Mouse (Mus musculus) neural tube, embryonic 14.5 days (tissue): ENCODE data around the gene D1Pas1. TPM values are rescaled to one million over a fixed set of nuclear protein-coding genes. Genes with fewer than 3 reads are reported as not detected.

Experiments used
- ATAC-seq: fragments of 200-750 bp; cut with Nextera tagmentation; 2 replicates; pipeline ENCODE4 v1.8.0; 2017; ENCODE audit warnings: low read depth, mild to moderate bottlenecking, moderate TSS enrichment, moderate library complexity
- H3K27ac ChIP-seq: fragments of 300-500 bp; sonication (generic); 2 replicates; pipeline ENCODE4 v1.5.1; 2014; ENCODE audit warnings: low read depth, mild to moderate bottlenecking, control low read depth, low read length, moderate library complexity, mixed read lengths
- H3K27me3 ChIP-seq: fragments of 300-500 bp; sonication (generic); 2 replicates; pipeline ENCODE4 v1.6.1; 2014; ENCODE audit warnings: low read length; ENCODE audit not compliant: control insufficient read depth, insufficient read depth
- H3K36me3 ChIP-seq: fragments of 300-500 bp; sonication (generic); 2 replicates; pipeline ENCODE4 v1.6.1; 2014; ENCODE audit warnings: low read length, mixed read lengths; ENCODE audit not compliant: control insufficient read depth, insufficient read depth
- H3K4me1 ChIP-seq: fragments of 300-500 bp; sonication (generic); 2 replicates; pipeline ENCODE4 v1.6.1; 2014; ENCODE audit warnings: low read length; ENCODE audit not compliant: control insufficient read depth, insufficient read depth
- H3K4me2 ChIP-seq: fragments of 300-500 bp; sonication (generic); 2 replicates; pipeline ENCODE4 v1.6.1; 2014; ENCODE audit warnings: mild to moderate bottlenecking, low read depth, low read length, control low read depth
- H3K4me3 ChIP-seq: fragments of 300-500 bp; sonication (generic); 2 replicates; pipeline ENCODE4 v1.5.1; 2014; ENCODE audit warnings: low read depth, low read length, control low read depth, mixed read lengths
- H3K9ac ChIP-seq: fragments of 300-500 bp; sonication (generic); replicated peaks from 2 replicates; pipeline ENCODE4 v1.6.1; 2014; ENCODE audit warnings: low read depth, mild to moderate bottlenecking, control low read depth, low read length, mixed read lengths
- H3K9me3 ChIP-seq: fragments of 300-500 bp; sonication (generic); 2 replicates; pipeline ENCODE4 v1.6.1; 2016; ENCODE audit warnings: low read length; ENCODE audit not compliant: control insufficient read depth
- WGBS: fragments of 180-500 bp; shearing (Covaris S2); extraction: QIAGEN DNeasy Blood & Tissue Kit; methylation state at CpG from one replicate; pipeline ENCODE4 v1.1.7; 2014; 5-methylcytosine and 5-hydroxymethylcytosine counted together
- polyA plus RNA-seq: library from polyadenylated mRNA; unstranded; fragments of >200 nt; fragmentation: Nextera tagmentation; extraction: Ambion mirVana; gene quantifications from 2 replicates; pipeline ENCODE4 v1.2.1, GENCODE M21; 2014

The D1Pas1 gene
- polyA plus RNA-seq, 1 experiment from 2014 or later = 0.17 TPM

DNA sequence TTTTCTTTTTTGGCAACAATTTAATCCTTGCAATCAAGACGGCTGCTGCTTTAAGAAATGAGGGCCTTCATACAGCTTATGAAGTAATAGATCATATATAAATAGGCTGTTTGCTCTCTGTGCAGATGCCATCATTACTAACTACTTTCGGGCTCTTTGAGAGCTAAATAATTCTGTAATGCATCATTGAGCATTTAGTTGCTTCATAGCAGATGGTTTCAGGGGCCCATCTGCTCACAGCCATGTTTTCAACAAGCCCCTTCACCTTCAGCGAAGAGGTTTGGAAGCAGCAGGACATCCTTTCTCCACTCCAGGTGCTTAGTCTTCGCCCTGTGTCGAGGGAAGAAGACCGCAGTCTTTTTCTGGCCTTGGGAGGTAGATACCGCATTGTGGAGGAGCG, 12.2 kb downstream of the D1Pas1 start:
- H3K4me1 ChIP-seq = peaks cover 2% of the 10 kb centered on the region; the same call in 1 of the 2 replicates
- H3K4me3 ChIP-seq = no peak overlapping the region
- no peaks in the 10 kb centered on the region for H3K27me3 ChIP-seq
- H3K9me3 ChIP-seq = no peaks in the 10 kb centered on the region
- no peak overlapping the region for H3K9ac ChIP-seq
- 63% methylated on average over 8 of the region's 8 CpGs for WGBS
- H3K36me3 ChIP-seq = no peaks in the 10 kb centered on the region
- H3K27ac ChIP-seq = no peak overlapping the region
- no peak for ATAC-seq
- no peak overlapping the region for H3K4me2 ChIP-seq

DNA sequence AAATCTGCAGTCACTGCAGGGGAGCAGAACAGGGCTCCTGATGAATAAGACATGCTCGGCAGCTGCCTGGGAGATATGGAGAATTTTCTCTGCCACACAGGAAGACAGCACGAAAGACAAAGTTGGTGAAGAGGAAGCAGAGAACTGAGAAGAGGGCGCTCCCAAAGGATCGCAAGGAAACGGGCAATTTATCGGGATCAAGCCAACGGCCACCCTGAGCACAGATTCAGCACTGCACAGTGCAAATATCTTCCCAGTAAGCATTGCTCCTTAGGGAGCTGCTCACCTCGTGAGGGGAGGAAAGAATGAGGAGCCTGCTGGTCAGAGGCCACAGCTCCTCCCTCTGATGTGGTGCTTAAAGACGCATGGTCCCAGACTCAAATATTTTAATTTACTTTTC, 13.3 kb downstream of the D1Pas1 start:
- WGBS = 42% methylated on average over 9 of the region's 9 CpGs
- H3K36me3 ChIP-seq = no peaks in the 10 kb centered on the region
- ATAC-seq = no peak
- no peak overlapping the region for H3K27ac ChIP-seq
- peaks cover 2% of the 10 kb centered on the region; the same call in 1 of the 2 replicates for H3K4me1 ChIP-seq
- no peaks in the 10 kb centered on the region for H3K27me3 ChIP-seq
- H3K4me3 ChIP-seq = no peak overlapping the region
- no peak overlapping the region for H3K9ac ChIP-seq
- H3K9me3 ChIP-seq = no peaks in the 10 kb centered on the region
- H3K4me2 ChIP-seq = no peak overlapping the region

DNA sequence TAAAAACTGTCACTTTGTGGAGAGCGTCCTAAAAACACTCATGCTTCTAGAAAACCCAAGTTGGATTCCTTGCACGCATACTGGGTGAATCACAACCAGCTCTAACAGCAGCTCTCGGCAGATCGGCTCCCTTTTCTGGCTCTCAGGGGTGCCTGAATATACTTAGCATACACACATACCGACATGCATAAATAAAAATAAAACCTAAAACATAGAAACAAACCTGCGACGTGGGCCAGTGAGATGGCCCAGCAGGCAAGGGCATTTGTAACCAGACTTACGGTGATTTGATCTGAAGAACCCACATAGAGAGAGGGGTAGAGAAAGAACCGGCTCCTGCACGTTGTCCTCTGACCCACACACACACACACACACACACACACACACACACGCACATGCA, 17.9 kb downstream of the D1Pas1 start:
- Histone ChIP-seq H3K36me3 (no peaks in the 10 kb centered on the region), H3K4me3 (no peak overlapping the region), H3K4me1 (peaks cover 2% of the 10 kb centered on the region; the same call in 1 of the 2 replicates), H3K9me3 (no peaks in the 10 kb centered on the region), H3K9ac (no peak overlapping the region), H3K27ac (no peak overlapping the region), H3K27me3 (no peaks in the 10 kb centered on the region), H3K4me2 (no peak overlapping the region)
- ATAC-seq = no peak
- WGBS = 90% methylated on average over 11 of the region's 11 CpGs

DNA sequence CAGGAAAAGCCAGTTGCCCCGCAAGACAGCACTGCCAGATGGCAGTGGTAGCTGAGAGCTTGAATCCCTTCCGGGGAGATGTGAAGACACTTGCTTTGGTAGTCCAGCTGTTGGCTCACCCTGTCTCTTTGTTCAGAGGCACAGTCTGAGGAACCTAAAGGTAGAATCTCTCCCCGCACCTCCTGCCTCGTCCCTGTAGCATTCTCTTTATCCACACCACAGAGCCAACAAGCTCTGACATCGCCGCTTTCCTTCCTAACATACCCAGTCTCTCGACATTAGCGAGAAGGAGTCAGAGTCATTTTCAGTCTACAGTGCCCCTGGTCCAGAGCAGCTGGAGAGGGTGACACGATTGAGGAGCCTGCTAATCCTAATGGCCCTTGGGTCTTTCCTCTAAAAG, 18.9 kb downstream of the D1Pas1 start:
- H3K4me1 ChIP-seq = no peaks in the 10 kb centered on the region
- no peak overlapping the region for H3K27ac ChIP-seq
- no peak overlapping the region for H3K9ac ChIP-seq
- WGBS = 85% methylated on average over 9 of the region's 9 CpGs
- H3K9me3 ChIP-seq = no peaks in the 10 kb centered on the region
- no peaks in the 10 kb centered on the region for H3K36me3 ChIP-seq
- H3K4me3 ChIP-seq = no peak overlapping the region
- H3K27me3 ChIP-seq = no peaks in the 10 kb centered on the region
- ATAC-seq = no peak
- H3K4me2 ChIP-seq = no peak overlapping the region

DNA sequence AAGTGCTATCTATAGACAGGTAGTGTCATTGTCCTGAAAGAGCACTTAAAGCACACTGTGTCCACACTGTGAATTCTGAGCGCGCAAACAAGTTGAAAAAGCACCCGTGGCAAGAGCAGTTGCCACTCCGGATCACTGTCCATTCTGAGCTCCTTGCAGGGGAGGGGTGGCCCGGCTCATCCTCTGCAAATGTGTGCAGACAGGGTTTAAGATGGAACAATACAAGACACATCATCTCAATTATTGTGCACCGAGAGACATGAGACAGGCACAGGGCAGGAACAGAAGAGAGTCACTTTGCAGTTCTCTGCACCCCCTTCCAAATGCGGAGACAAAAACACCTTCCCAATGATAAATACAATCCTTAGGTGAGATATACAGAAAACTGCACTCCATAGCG, 19.3 kb downstream of the D1Pas1 start:
- Histone ChIP-seq H3K4me2 (no peak overlapping the region), H3K36me3 (no peaks in the 10 kb centered on the region), H3K4me1 (no peaks in the 10 kb centered on the region), H3K4me3 (no peak overlapping the region), H3K27ac (no peak overlapping the region), H3K9ac (no peak overlapping the region), H3K27me3 (no peaks in the 10 kb centered on the region), H3K9me3 (no peaks in the 10 kb centered on the region)
- ATAC-seq = no peak
- 91% methylated on average over 8 of the region's 8 CpGs for WGBS

DNA sequence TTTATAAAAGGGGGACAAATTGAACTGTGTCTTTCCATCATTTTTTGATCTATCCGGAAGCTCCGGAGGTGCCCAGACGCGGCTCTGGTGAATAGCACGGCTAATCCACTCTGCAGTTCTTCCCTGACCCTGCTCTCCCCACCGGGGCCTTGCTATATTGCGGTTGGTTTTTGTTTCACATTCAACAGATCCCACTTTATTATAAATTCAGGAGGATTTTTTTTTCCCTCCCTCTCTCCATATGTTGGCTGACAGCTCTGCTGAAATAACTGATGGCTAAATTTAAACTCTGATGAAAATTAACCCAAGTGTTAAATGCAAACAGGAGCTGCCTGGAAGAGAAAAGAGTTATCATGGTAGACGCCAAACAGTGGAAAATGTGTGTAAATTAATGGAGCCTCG, 21.1 kb downstream of the D1Pas1 start:
- no peak overlapping the region for H3K27ac ChIP-seq
- no peaks in the 10 kb centered on the region for H3K36me3 ChIP-seq
- H3K4me3 ChIP-seq = no peak overlapping the region
- H3K27me3 ChIP-seq = no peaks in the 10 kb centered on the region
- WGBS = 56% methylated on average over 9 of the region's 9 CpGs
- no peak for ATAC-seq
- no peak overlapping the region for H3K4me2 ChIP-seq
- no peaks in the 10 kb centered on the region for H3K9me3 ChIP-seq
- H3K9ac ChIP-seq = no peak overlapping the region
- no peaks in the 10 kb centered on the region for H3K4me1 ChIP-seq

DNA sequence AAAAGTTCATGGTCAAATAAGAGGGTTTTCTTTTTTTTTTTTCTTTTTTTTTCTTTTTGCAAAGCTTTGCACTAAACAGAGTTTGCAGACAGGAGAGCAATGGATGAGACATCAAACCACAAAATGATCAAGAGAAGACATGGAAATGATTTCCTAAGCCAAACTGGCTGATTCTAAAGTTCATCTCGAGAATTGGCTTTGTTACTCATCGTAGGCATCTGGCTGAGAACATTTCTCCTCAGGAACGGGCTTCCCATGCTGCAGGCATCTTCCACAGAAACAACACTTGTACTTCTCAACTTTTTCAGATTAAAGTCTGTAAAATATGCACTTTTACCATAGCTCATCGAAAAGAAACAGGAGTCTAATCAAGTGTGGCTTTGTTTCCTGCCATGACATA, 21.6 kb downstream of the D1Pas1 start:
- Histone ChIP-seq H3K36me3 (no peaks in the 10 kb centered on the region), H3K4me3 (no peak overlapping the region), H3K4me1 (no peaks in the 10 kb centered on the region), H3K27me3 (no peaks in the 10 kb centered on the region), H3K4me2 (no peak overlapping the region), H3K27ac (no peak overlapping the region), H3K9ac (no peak overlapping the region), H3K9me3 (no peaks in the 10 kb centered on the region)
- ATAC-seq = no peak
- 94% methylated on average over 4 of the region's 4 CpGs for WGBS

DNA sequence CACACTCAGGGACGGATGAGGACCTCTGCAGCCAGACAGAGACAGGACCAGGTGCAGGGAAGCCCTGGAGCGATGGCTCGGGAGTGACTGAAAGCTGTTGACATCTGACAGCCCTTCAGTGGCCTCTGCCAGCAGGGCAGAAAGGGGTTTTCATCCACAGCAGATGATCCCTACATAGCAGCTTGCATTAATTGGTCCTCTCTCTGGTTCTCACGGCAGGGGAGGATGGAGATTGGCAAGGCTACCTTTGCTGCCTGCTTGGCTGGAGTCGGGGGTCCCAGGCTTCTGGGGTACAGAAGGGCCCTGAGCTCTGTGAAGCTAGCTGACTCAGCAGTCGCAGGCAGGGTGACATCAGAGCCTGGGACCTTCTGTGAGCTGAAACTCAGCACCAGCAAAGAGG, 24.3 kb downstream of the D1Pas1 start:
- no peaks in the 10 kb centered on the region for H3K9me3 ChIP-seq
- no peak overlapping the region for H3K4me3 ChIP-seq
- no peak overlapping the region for H3K9ac ChIP-seq
- no peaks in the 10 kb centered on the region for H3K27me3 ChIP-seq
- no peaks in the 10 kb centered on the region for H3K36me3 ChIP-seq
- no peak overlapping the region for H3K4me2 ChIP-seq
- WGBS = 61% methylated on average over 6 of the region's 6 CpGs
- no peaks in the 10 kb centered on the region for H3K4me1 ChIP-seq
- no peak overlapping the region for H3K27ac ChIP-seq
- ATAC-seq = no peak

DNA sequence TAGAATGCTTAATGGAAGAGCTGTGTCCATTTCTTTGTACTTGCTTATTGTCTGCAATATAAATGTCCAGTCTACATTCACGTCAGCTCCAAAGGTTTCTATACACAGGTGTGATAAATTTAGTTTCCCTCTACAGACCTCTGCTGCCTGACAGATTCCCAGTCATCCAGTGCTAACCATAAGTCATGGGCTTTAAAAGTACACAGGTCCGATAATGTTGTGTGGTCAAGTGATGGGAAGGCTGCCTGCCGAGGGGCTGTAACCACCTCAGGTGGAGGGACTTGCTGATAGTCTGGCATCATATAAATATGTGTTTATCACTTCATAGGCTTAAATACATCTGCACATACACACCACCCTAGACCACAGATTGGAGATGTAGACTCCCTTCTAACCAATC, 24.9 kb downstream of the D1Pas1 start:
- Histone ChIP-seq H3K36me3 (no peaks in the 10 kb centered on the region), H3K4me2 (no peak overlapping the region), H3K27ac (no peak overlapping the region), H3K9ac (no peak overlapping the region), H3K9me3 (no peaks in the 10 kb centered on the region), H3K4me1 (no peaks in the 10 kb centered on the region), H3K27me3 (no peaks in the 10 kb centered on the region), H3K4me3 (no peak overlapping the region)
- WGBS = 89% methylated on average over 3 of the region's 3 CpGs
- no peak for ATAC-seq
